Mouse (Mus musculus) CH12.LX (cell line): ENCODE results near the gene Cog1. TPM values are rescaled to one million over a fixed set of nuclear protein-coding genes. Genes with fewer than 3 reads are reported as not detected.

Source experiments
- DNase-seq: peaks from one replicate; pipeline ENCODE4 v3.0.0-alpha.2; 2013; ENCODE audit errors: extremely low read depth
- H3K27ac ChIP-seq: 2 replicates; pipeline ENCODE4 v1.5.1; 2012; ENCODE audit warnings: low read depth, mild to moderate bottlenecking, control low read depth, moderate library complexity; ENCODE audit not compliant: insufficient read depth
- H3K27me3 ChIP-seq: replicated peaks from 2 replicates; pipeline ENCODE3; 2012; ENCODE audit warnings: inconsistent platforms
- H3K36me3 ChIP-seq, 2 experiments: replicated peaks in 1 of 2; 2 replicates each; pipeline versions ENCODE3 to v1.6.1; 2012; ENCODE audit warnings: inconsistent platforms in 1 of 2, low read length in 1 of 2, mild to moderate bottlenecking in 1 of 2, mixed read lengths in 1 of 2, moderate library complexity in 1 of 2; ENCODE audit not compliant: control insufficient read depth in 1 of 2, insufficient read depth in 1 of 2
- H3K4me1 ChIP-seq, 2 experiments: 2 replicates each; pipeline ENCODE4 v1.6.1; 2012; ENCODE audit warnings: inconsistent platforms in 1 of 2, moderate library complexity in 1 of 2; ENCODE audit not compliant: insufficient read depth in 2 of 2, control insufficient read depth in 1 of 2
- H3K4me2 ChIP-seq: 2 replicates; pipeline ENCODE4 v1.6.1; 2012; ENCODE audit warnings: low read depth, mild to moderate bottlenecking, control low read depth; ENCODE audit not compliant: poor library complexity, insufficient read depth, severe bottlenecking
- H3K4me3 ChIP-seq, 3 experiments: fragments of 150-350 bp in 1 of 3; sonication (generic) in 1 of 3; replicated peaks in 1 of 3; 2 replicates each; pipeline versions ENCODE3 to v1.5.1; 2011 to 2012; ENCODE audit warnings: low read depth in 2 of 3, low read length in 2 of 3, mild to moderate bottlenecking in 2 of 3, moderate library complexity in 2 of 3, control low read depth in 1 of 3, improper control_type of control experiment in 1 of 3, inconsistent platforms in 1 of 3, mixed read lengths in 1 of 3; ENCODE audit not compliant: poor library complexity in 1 of 3
- H3K79me2 ChIP-seq: replicated peaks from 2 replicates; pipeline ENCODE4 v1.6.1; 2012; ENCODE audit warnings: mild to moderate bottlenecking, moderate library complexity; ENCODE audit not compliant: control insufficient read depth, poor library complexity, insufficient read depth, severe bottlenecking; ENCODE audit errors: extremely low read depth
- H3K9ac ChIP-seq: 2 replicates; pipeline ENCODE4 v1.6.1; 2012; ENCODE audit warnings: low read depth, mild to moderate bottlenecking, control low read depth, moderate library complexity; ENCODE audit not compliant: insufficient read depth
- H3K9me3 ChIP-seq: replicated peaks from 2 replicates; pipeline ENCODE3; 2012; ENCODE audit warnings: low read length, inconsistent platforms, mixed read lengths
- E2F4 ChIP-seq: IDR thresholded peaks from 2 replicates; pipeline ENCODE4 v1.6.1; 2011; ENCODE audit warnings: low read depth, low read length, improper control_type of control experiment; ENCODE audit not compliant: insufficient replicate concordance
- ELF1 ChIP-seq: IDR thresholded peaks from 2 replicates; pipeline ENCODE4 v1.6.1; 2014; ENCODE audit warnings: low read depth, mild to moderate bottlenecking, inconsistent platforms, low read length, improper control_type of control experiment
- EP300 ChIP-seq: IDR thresholded peaks from 2 replicates; pipeline ENCODE4 v1.6.1; 2011; ENCODE audit warnings: low read length, improper control_type of control experiment
- ETS1 ChIP-seq: conservative IDR thresholded peaks from 2 replicates; pipeline ENCODE4 v1.6.1; 2012; ENCODE audit warnings: low read depth, mild to moderate bottlenecking, inconsistent platforms, low read length, improper control_type of control experiment, moderate library complexity
- IRF4 ChIP-seq: IDR thresholded peaks from 2 replicates; pipeline ENCODE4 v1.6.1; 2014; ENCODE audit warnings: low read depth, mild to moderate bottlenecking, inconsistent platforms, low read length, improper control_type of control experiment
- JUN ChIP-seq: IDR thresholded peaks from 2 replicates; pipeline ENCODE4 v1.6.1; 2011; ENCODE audit warnings: low read depth, mild to moderate bottlenecking, low read length, improper control_type of control experiment, moderate library complexity; ENCODE audit not compliant: insufficient read depth
- JUND ChIP-seq: conservative IDR thresholded peaks from 2 replicates; pipeline ENCODE4 v1.6.1; 2011; ENCODE audit warnings: low read depth, low read length, improper control_type of control experiment
- MAX ChIP-seq: IDR thresholded peaks from 2 replicates; pipeline ENCODE4 v1.6.1; 2011; ENCODE audit warnings: low read length, improper control_type of control experiment
- MAZ ChIP-seq: IDR thresholded peaks from 2 replicates; pipeline ENCODE4 v1.6.1; 2012; ENCODE audit warnings: low read depth, mild to moderate bottlenecking, inconsistent platforms, low read length, improper control_type of control experiment, moderate library complexity
- MEF2A ChIP-seq: IDR thresholded peaks from 2 replicates; pipeline ENCODE4 v1.6.1; 2014; ENCODE audit warnings: low read depth, mild to moderate bottlenecking, inconsistent platforms, low read length, improper control_type of control experiment, borderline replicate concordance
- NELFE ChIP-seq: IDR thresholded peaks from 2 replicates; pipeline ENCODE4 v1.6.1; 2011; ENCODE audit warnings: low read depth, low read length, improper control_type of control experiment
- POLR2AphosphoS2 ChIP-seq: IDR thresholded peaks from 2 replicates; pipeline ENCODE4 v1.6.1; 2011; ENCODE audit warnings: low read depth, low read length, improper control_type of control experiment
- SIN3A ChIP-seq: IDR thresholded peaks from 2 replicates; pipeline ENCODE4 v1.6.1; 2012; ENCODE audit warnings: low read length, improper control_type of control experiment, inconsistent platforms
- SMC3 ChIP-seq: IDR thresholded peaks from 2 replicates; pipeline ENCODE4 v1.6.1; 2011; ENCODE audit warnings: low read depth, low read length, improper control_type of control experiment
- TCF12 ChIP-seq: IDR thresholded peaks from 2 replicates; pipeline ENCODE4 v1.6.1; 2014; ENCODE audit warnings: low read depth, mild to moderate bottlenecking, inconsistent platforms, low read length, improper control_type of control experiment
- USF1 ChIP-seq: IDR thresholded peaks from 2 replicates; pipeline ENCODE4 v1.6.1; 2014; ENCODE audit warnings: low read depth, mild to moderate bottlenecking, inconsistent platforms, low read length, improper control_type of control experiment
- USF2 ChIP-seq: conservative IDR thresholded peaks from 2 replicates; pipeline ENCODE4 v1.6.1; 2011; ENCODE audit warnings: low read depth, low read length, improper control_type of control experiment
- dilution Hi-C: fragments of 300-500 bp; cut with MboI; formaldehyde crosslinking; loops from 2 replicates; pipeline ENCODE4 v1.14.3; 2020; ENCODE audit warnings: low sequenced_read_pairs; ENCODE audit not compliant: extremely low pct_unique_long_range_greater_than_20kb, extremely low pct_ligation_motif_present
- in situ Hi-C: fragments of 300-500 bp; cut with MboI; formaldehyde crosslinking; loops from 3 replicates; pipeline ENCODE4 v1.14.3; 2019; ENCODE audit warnings: low sequenced_read_pairs, low pct_ligation_motif_present, low pct_unique_long_range_greater_than_20kb, mixed read lengths
- polyA plus RNA-seq: library from polyadenylated mRNA; unstranded; fragments of >175 nt; gene quantifications from 2 replicates; pipeline ENCODE4 v1.2.1, GENCODE M21; 2012; ENCODE audit warnings: low read depth; ENCODE audit not compliant: insufficient read length
- total RNA-seq, 2 experiments: library from RNA; depleted of rRNA; stranded (reverse); fragments of 300-350 nt in 1 of 2; fragments of >200 nt in 1 of 2; gene quantifications; 2 replicates each; pipeline ENCODE4 v1.2.3; 2012 to 2014

Cog1 gene
- total and polyA plus RNA-seq, 3 experiments, result 15.8 to 38.6 (median 28.2) TPM

GRCm38 (mm10) chr11:113619420-113620080 is 29.4 kb upstream of the Cog1 start:
- H3K9ac ChIP-seq, result no peak overlapping the region
- no peaks in the 10 kb centered on the region for H3K27me3 ChIP-seq
- H3K4me3 ChIP-seq, result no peak overlapping the region

DNA sequence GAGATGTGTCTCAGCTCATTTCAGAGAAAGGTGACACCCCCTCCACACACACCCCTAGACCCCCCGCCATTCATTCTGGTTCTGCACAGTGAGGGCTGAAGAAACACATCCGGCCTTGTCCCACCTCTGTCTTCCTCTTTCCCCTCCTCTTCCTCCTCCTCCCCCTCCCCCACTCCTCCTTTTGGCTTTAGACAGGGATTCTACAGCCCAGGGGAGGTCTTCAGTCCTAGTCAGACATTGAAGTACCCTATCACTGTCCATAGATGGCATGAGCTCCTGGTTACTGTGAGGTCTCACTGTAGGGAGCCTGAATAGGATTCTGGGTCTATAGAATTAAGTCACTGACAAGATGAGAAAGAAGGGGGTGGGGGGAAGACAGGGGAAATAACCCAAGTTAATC is 28.0 kb upstream of the Cog1 start:
- H3K9ac ChIP-seq, result no peak overlapping the region
- peaks cover 3 to 10% of the 10 kb centered on the region in 2 experiments; a peak in 2 of 4 replicates for H3K4me1 ChIP-seq
- H3K27ac ChIP-seq, result no peak overlapping the region
- TF ChIP-seq EP300, result no peak
- TF ChIP-seq MAX, result no peak
- TF ChIP-seq IRF4, result no peak
- TF ChIP-seq SMC3, result no peak
- no peak overlapping the region for H3K4me3 ChIP-seq
- H3K36me3 ChIP-seq, result no peaks in the 10 kb centered on the region
- no peak overlapping the region for H3K4me2 ChIP-seq
- no peaks in the 10 kb centered on the region for H3K27me3 ChIP-seq
- in situ Hi-C loops (no loop called here), dilution Hi-C loops (no loop called here)
- peaks cover 4% of the 10 kb centered on the region for H3K9me3 ChIP-seq
- no peaks in the 10 kb centered on the region for H3K79me2 ChIP-seq
- no peak for DNase-seq

More at GRCm38 (mm10) chr11:113619420-113620080, 29.4 kb upstream of the Cog1 start:
- no peak for DNase-seq
- dilution Hi-C loops, result no loop called here
- Histone ChIP-seq H3K27ac (no peak overlapping the region), H3K79me2 (no peaks in the 10 kb centered on the region), H3K4me1 (peaks cover 3 to 10% of the 10 kb centered on the region in 2 experiments; a peak in 2 of 4 replicates), H3K36me3 (no peaks in the 10 kb centered on the region), H3K9me3 (peaks cover 4% of the 10 kb centered on the region), H3K4me2 (peak overlapping the region; percentile 17; the same call in 1 of the 2 replicates)
- no peak for TF ChIP-seq MAZ
- no peak for TF ChIP-seq USF2
- no peak for TF ChIP-seq POLR2AphosphoS2
- TF ChIP-seq JUN, result no peak
- TF ChIP-seq NELFE, result no peak
- no peak for TF ChIP-seq JUND
- in situ Hi-C loops, result no loop called here

GRCm38 (mm10) chr11:113622028-113622427 is 26.9 kb upstream of the Cog1 start:
- H3K27me3 ChIP-seq, result no peaks in the 10 kb centered on the region
- no peak for DNase-seq

More at GRCm38 (mm10) chr11:113622028-113622427, 26.9 kb upstream of the Cog1 start:
- dilution Hi-C loops (no loop called here), in situ Hi-C loops (no loop called here)
- Histone ChIP-seq H3K79me2 (no peaks in the 10 kb centered on the region), H3K4me1 (peaks cover 3 to 10% of the 10 kb centered on the region in 2 experiments; a peak in 2 of 4 replicates), H3K9ac (no peak overlapping the region), H3K9me3 (no peaks in the 10 kb centered on the region), H3K4me2 (no peak overlapping the region), H3K27ac (no peak overlapping the region), H3K4me3 (no peak overlapping the region), H3K36me3 (no peaks in the 10 kb centered on the region)
- no peak for TF ChIP-seq MAZ
- no peak for TF ChIP-seq MAX
- TF ChIP-seq IRF4, result no peak
- no peak for TF ChIP-seq E2F4
- no peak for TF ChIP-seq ELF1
- no peak for TF ChIP-seq ETS1
- TF ChIP-seq TCF12, result no peak
- TF ChIP-seq SIN3A, result no peak
- no peak for TF ChIP-seq MEF2A
- TF ChIP-seq SMC3, result no peak
- no peak for TF ChIP-seq USF1
